Mouse (Mus musculus) liver, embryonic 15.5 days (tissue): ENCODE data around the gene Acvrl1. TPM values are rescaled to one million over a fixed set of nuclear protein-coding genes. Genes with fewer than 3 reads are reported as not detected.

ENCODE experiments used
- ATAC-seq: fragments of 200-750 bp; cut with Nextera tagmentation; 2 replicates; pipeline ENCODE4 v1.8.0; 2017; ENCODE audit warnings: moderate number of reproducible peaks, mild to moderate bottlenecking, moderate library complexity; ENCODE audit not compliant: insufficient read depth
- H3K27ac ChIP-seq: fragments of 300-500 bp; sonication (generic); replicated peaks from 2 replicates; pipeline ENCODE4 v1.5.1; 2015; ENCODE audit warnings: mild to moderate bottlenecking, inconsistent platforms
- H3K27me3 ChIP-seq: fragments of 300-500 bp; sonication (generic); 2 replicates; pipeline ENCODE4 v1.6.1; 2015; ENCODE audit warnings: mild to moderate bottlenecking, inconsistent platforms
- H3K36me3 ChIP-seq: fragments of 300-500 bp; sonication (generic); replicated peaks from 2 replicates; pipeline ENCODE4 v1.6.1; 2015; ENCODE audit warnings: moderate library complexity, mild to moderate bottlenecking, inconsistent platforms
- H3K4me1 ChIP-seq: fragments of 300-500 bp; sonication (generic); replicated peaks from 2 replicates; pipeline ENCODE4 v1.6.1; 2015; ENCODE audit warnings: inconsistent platforms
- H3K4me2 ChIP-seq: fragments of 300-500 bp; sonication (generic); 2 replicates; pipeline ENCODE4 v1.6.1; 2015; ENCODE audit warnings: moderate library complexity, mild to moderate bottlenecking, inconsistent platforms
- H3K4me3 ChIP-seq: fragments of 300-500 bp; sonication (generic); replicated peaks from 2 replicates; pipeline ENCODE4 v1.5.1; 2015; ENCODE audit warnings: mild to moderate bottlenecking, inconsistent platforms
- H3K9ac ChIP-seq: fragments of 300-500 bp; sonication (generic); 2 replicates; pipeline ENCODE4 v1.6.1; 2015; ENCODE audit warnings: moderate library complexity, mild to moderate bottlenecking, inconsistent platforms
- H3K9me3 ChIP-seq: fragments of 300-500 bp; sonication (generic); replicated peaks from 2 replicates; pipeline ENCODE4 v1.6.1; 2016; ENCODE audit warnings: inconsistent platforms
- WGBS: fragments of 180-500 bp; shearing (Covaris S2); methylation state at CpG from one replicate; pipeline ENCODE4 v1.1.7; 2015; ENCODE audit warnings: mixed read lengths; ENCODE audit not compliant: insufficient replicate concordance; 5-methylcytosine and 5-hydroxymethylcytosine counted together
- polyA plus RNA-seq: library from polyadenylated mRNA; unstranded; fragments of >200 nt; fragmentation: Nextera tagmentation; extraction: Ambion mirVana; gene quantifications from 2 replicates; pipeline ENCODE4 v1.2.1, GENCODE M21; 2015

Gene Acvrl1
- polyA plus RNA-seq, 1 experiment from 2014 or later, result 1.4 TPM

- no peaks in the 10 kb centered on the region for H3K9me3 ChIP-seq
- 68% methylated on average over 5 of the region's 5 CpGs for WGBS
- H3K27ac ChIP-seq, result peak overlapping the region; percentile 24; the same call in 1 of the 2 replicates
- no peak overlapping the region for H3K4me3 ChIP-seq
- peaks cover 25% of the 10 kb centered on the region for H3K27me3 ChIP-seq
- peaks cover 71% of the 10 kb centered on the region for H3K4me1 ChIP-seq
- no peak overlapping the region for H3K9ac ChIP-seq
- no peak for ATAC-seq
- H3K4me2 ChIP-seq, result peak overlapping the region; percentile 58; the same call in 1 of the 2 replicates
- no peaks in the 10 kb centered on the region for H3K36me3 ChIP-seq
These were observed 15.9 kb downstream of the Acvrl1 start for GRCm38 (mm10) chr15:101144176-101144575.

GRCm38 (mm10) chr15:101144779-101145178 is 16.5 kb downstream of the Acvrl1 start:
- Histone ChIP-seq H3K9ac (no peak overlapping the region), H3K9me3 (no peaks in the 10 kb centered on the region), H3K4me1 (peaks cover 65% of the 10 kb centered on the region), H3K4me3 (peak overlapping the region; percentile 28), H3K36me3 (no peaks in the 10 kb centered on the region), H3K27me3 (peaks cover 22% of the 10 kb centered on the region), H3K4me2 (peak overlapping the region; percentile 58), H3K27ac (peak overlapping the region; percentile 24; the same call in 1 of the 2 replicates)
- no peak for ATAC-seq
- 55% methylated on average over 8 of the region's 8 CpGs for WGBS

GRCm38 (mm10) chr15:101145424-101146099 is 17.2 kb downstream of the Acvrl1 start:
- H3K36me3 ChIP-seq, result no peaks in the 10 kb centered on the region
- H3K27ac ChIP-seq, result 0 out of 2 replicates have a peak overlapping the region, but pooled peaks have one; percentile 14
- peak overlapping the region; percentile 28 for H3K4me3 ChIP-seq
- H3K9me3 ChIP-seq, result no peaks in the 10 kb centered on the region
- no peak overlapping the region for H3K9ac ChIP-seq
- peaks cover 57% of the 10 kb centered on the region for H3K4me1 ChIP-seq
- peak; percentile 87 for ATAC-seq
- H3K4me2 ChIP-seq, result peak overlapping the region; percentile 58
- H3K27me3 ChIP-seq, result peaks cover 18% of the 10 kb centered on the region
- WGBS, result 3% methylated on average over 19 of the region's 19 CpGs

- WGBS, result 20% methylated on average over 15 of the region's 15 CpGs
- H3K9me3 ChIP-seq, result no peaks in the 10 kb centered on the region
- H3K4me1 ChIP-seq, result peaks cover 51% of the 10 kb centered on the region
- peak overlapping the region; percentile 58 for H3K4me2 ChIP-seq
- H3K27ac ChIP-seq, result 0 out of 2 replicates have a peak overlapping the region, but pooled peaks have one; percentile 14
- no peak for ATAC-seq
- H3K36me3 ChIP-seq, result no peaks in the 10 kb centered on the region
- no peak overlapping the region for H3K9ac ChIP-seq
- peaks cover 17% of the 10 kb centered on the region for H3K27me3 ChIP-seq
- no peak overlapping the region for H3K4me3 ChIP-seq
These were observed 18.0 kb downstream of the Acvrl1 start for GRCm38 (mm10) chr15:101146100-101146965.

- H3K9me3 ChIP-seq, result no peaks in the 10 kb centered on the region
- H3K4me1 ChIP-seq, result peaks cover 50% of the 10 kb centered on the region
- no peak for ATAC-seq
- H3K27me3 ChIP-seq, result peaks cover 17% of the 10 kb centered on the region
- no peak overlapping the region for H3K27ac ChIP-seq
- H3K9ac ChIP-seq, result no peak overlapping the region
- WGBS, result 6% methylated on average over 16 of the region's 16 CpGs
- peak overlapping the region; percentile 28 for H3K4me2 ChIP-seq
- no peaks in the 10 kb centered on the region for H3K36me3 ChIP-seq
- H3K4me3 ChIP-seq, result no peak overlapping the region
These were observed 19.0 kb downstream of the Acvrl1 start for GRCm38 (mm10) chr15:101147115-101147909.

- H3K27ac ChIP-seq, result no peak overlapping the region
- H3K4me2 ChIP-seq, result peak overlapping the region; percentile 28
- ATAC-seq, result no peak
- H3K9ac ChIP-seq, result no peak overlapping the region
- H3K4me3 ChIP-seq, result no peak overlapping the region
- H3K27me3 ChIP-seq, result peaks cover 17% of the 10 kb centered on the region
- WGBS, result 6% methylated on average over 6 of the region's 6 CpGs
- peaks cover 50% of the 10 kb centered on the region for H3K4me1 ChIP-seq
- H3K9me3 ChIP-seq, result no peaks in the 10 kb centered on the region
- H3K36me3 ChIP-seq, result no peaks in the 10 kb centered on the region
These were observed 19.6 kb downstream of the Acvrl1 start for GRCm38 (mm10) chr15:101147910-101148273.

- no peaks in the 10 kb centered on the region for H3K36me3 ChIP-seq
- WGBS, result 37% methylated on average over 6 of the region's 6 CpGs
- no peak for ATAC-seq
- peaks cover 44% of the 10 kb centered on the region for H3K4me1 ChIP-seq
- H3K9me3 ChIP-seq, result no peaks in the 10 kb centered on the region
- H3K27me3 ChIP-seq, result peaks cover 17% of the 10 kb centered on the region
- H3K9ac ChIP-seq, result no peak overlapping the region
- H3K4me2 ChIP-seq, result no peak overlapping the region
- H3K4me3 ChIP-seq, result no peak overlapping the region
- H3K27ac ChIP-seq, result no peak overlapping the region
These were observed 20.3 kb downstream of the Acvrl1 start for GRCm38 (mm10) chr15:101148604-101149003.

- no peaks in the 10 kb centered on the region for H3K36me3 ChIP-seq
- 41% methylated on average over 9 of the region's 9 CpGs for WGBS
- H3K4me3 ChIP-seq, result no peak overlapping the region
- H3K27me3 ChIP-seq, result peaks cover 8% of the 10 kb centered on the region
- H3K9me3 ChIP-seq, result no peaks in the 10 kb centered on the region
- peaks cover 18% of the 10 kb centered on the region for H3K4me1 ChIP-seq
- H3K9ac ChIP-seq, result no peak overlapping the region
- no peak for ATAC-seq
- no peak overlapping the region for H3K4me2 ChIP-seq
- H3K27ac ChIP-seq, result no peak overlapping the region
These were observed 23.3 kb downstream of the Acvrl1 start for GRCm38 (mm10) chr15:101151409-101152261.

- no peak for ATAC-seq
- Histone ChIP-seq H3K9me3 (no peaks in the 10 kb centered on the region), H3K9ac (no peak overlapping the region), H3K27me3 (no peaks in the 10 kb centered on the region), H3K4me3 (no peak overlapping the region), H3K4me2 (no peak overlapping the region), H3K27ac (no peak overlapping the region), H3K36me3 (no peaks in the 10 kb centered on the region), H3K4me1 (no peaks in the 10 kb centered on the region; the same call in 1 of the 2 replicates)
- WGBS, result 24% methylated on average over 7 of the region's 7 CpGs
These were observed 26.6 kb downstream of the Acvrl1 start for GRCm38 (mm10) chr15:101154700-101155616.
